Mouse (Mus musculus) CH12.LX (cell line): ENCODE measurements around the gene Rpl10-ps3.

ENCODE experiments used
- BHLHE40 ChIP-seq: IDR thresholded peaks from 2 replicates; pipeline ENCODE4 v1.6.1; 2011; ENCODE audit warnings: mild to moderate bottlenecking, low read depth, low read length, improper control_type of control experiment
- CTCF ChIP-seq, 2 experiments: IDR thresholded peaks in 1 of 2; conservative IDR thresholded peaks in 1 of 2; 2 replicates each; pipeline ENCODE4 v1.5.1; 2011 to 2012; ENCODE audit warnings: low read depth in 2 of 2, low read length in 2 of 2, improper control_type of control experiment in 1 of 2, inconsistent platforms in 1 of 2, mild to moderate bottlenecking in 1 of 2, moderate library complexity in 1 of 2
- EP300 ChIP-seq: IDR thresholded peaks from 2 replicates; pipeline ENCODE4 v1.6.1; 2011; ENCODE audit warnings: low read length, improper control_type of control experiment
- ETS1 ChIP-seq: conservative IDR thresholded peaks from 2 replicates; pipeline ENCODE4 v1.6.1; 2012; ENCODE audit warnings: low read depth, mild to moderate bottlenecking, inconsistent platforms, low read length, improper control_type of control experiment, moderate library complexity
- MAX ChIP-seq: IDR thresholded peaks from 2 replicates; pipeline ENCODE4 v1.6.1; 2011; ENCODE audit warnings: low read length, improper control_type of control experiment
- RCOR1 ChIP-seq: conservative IDR thresholded peaks from 2 replicates; pipeline ENCODE4 v1.6.1; 2012; ENCODE audit warnings: low read depth, mild to moderate bottlenecking, inconsistent platforms, low read length, improper control_type of control experiment
- TCF12 ChIP-seq: IDR thresholded peaks from 2 replicates; pipeline ENCODE4 v1.6.1; 2014; ENCODE audit warnings: low read depth, mild to moderate bottlenecking, inconsistent platforms, low read length, improper control_type of control experiment
- ZC3H11A ChIP-seq: IDR thresholded peaks from 2 replicates; pipeline ENCODE4 v1.6.1; 2012; ENCODE audit warnings: low read depth, mild to moderate bottlenecking, inconsistent platforms, low read length, improper control_type of control experiment

DNA sequence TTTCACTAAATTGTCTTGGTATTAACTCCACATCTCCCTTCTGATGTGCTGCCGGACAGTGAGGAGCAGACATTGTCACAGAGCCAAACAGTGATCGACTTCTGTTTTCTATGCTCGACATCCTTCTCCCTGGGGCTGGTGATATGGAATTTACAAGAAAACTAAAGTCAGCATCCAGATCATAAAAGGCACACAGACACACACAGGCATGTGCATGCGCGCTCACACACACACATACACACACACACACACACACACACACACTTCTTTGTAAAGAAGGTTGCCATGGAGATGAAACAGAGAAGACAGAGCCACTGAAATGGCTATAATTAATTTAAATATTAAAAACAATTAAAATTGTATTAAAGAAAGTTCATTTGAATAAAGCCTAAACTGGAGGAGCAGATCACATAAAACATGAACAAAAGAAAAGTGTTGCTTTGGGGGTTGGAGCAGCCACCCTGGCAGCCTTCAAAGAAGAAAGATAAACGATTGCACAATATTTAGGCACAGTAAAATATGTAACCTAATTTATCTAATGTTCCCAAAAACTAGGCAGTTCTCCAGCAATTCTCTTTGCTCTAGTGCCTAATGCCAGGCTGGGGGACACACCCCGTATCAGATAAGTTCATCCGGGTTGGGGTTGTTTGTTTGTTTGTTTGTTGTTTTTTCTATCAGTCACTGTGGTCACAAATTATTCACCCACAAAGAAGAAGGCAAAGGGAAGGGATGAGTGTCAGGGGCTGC lies 24.0 kb upstream of the Rpl10-ps3 start:
- TF ChIP-seq CTCF (conservative IDR thresholded peaks at IDR 0.05 in 1 of 2, IDR thresholded peaks at IDR 0.05 in 1 of 2; ENCODE audit: low read depth in 2 of 2, low read length in 2 of 2) (no peak), RCOR1 (no peak), ETS1 (no peak), BHLHE40 (no peak), ZC3H11A (no peak), MAX (no peak), EP300 (no peak), TCF12 (no peak)
